Comparison of ENCODE assay signal across 12 mouse cellular contexts in genomic region chr17:26844371-26844851, GRCm38 (mm10). TPM values are rescaled to one million over a fixed set of nuclear protein-coding genes. Genes with fewer than 3 reads are reported as not detected.
DNase-seq lines count a peak whose midpoint lies in the region; ATAC-seq and TF ChIP-seq lines count a peak whose summit lies in the region.
"Had no signal": no experiment of that assay in that cellular context is flagged by ENCODE, and none has a peak within 500 bp of the region (broad histone marks: within the 10 kb centered on the region; RNA-seq: fewer than 3 reads in every experiment).

No protein-coding gene starts in this region.

- WGBS in hindbrain, embryonic 10.5 days = under 1% methylated on average over 36 of the region's 36 CpGs
- 1% methylated on average over 36 of the region's 36 CpGs for WGBS in hindbrain, embryonic 16.5 days
- 5% methylated on average over 36 of the region's 36 CpGs for WGBS in spleen, adult 2 months
- WGBS in heart, embryonic 15.5 days = under 1% methylated on average over 36 of the region's 36 CpGs

- no peak overlapping the region for H3K9ac ChIP-seq in hindbrain, embryonic 16.5 days (ENCODE audit: low read depth, low read length)
- peak overlapping the region; percentile 71 for H3K9ac ChIP-seq in heart, embryonic 15.5 days

- peak; percentile 56 for DNase-seq in hindbrain, embryonic 10.5 days (ENCODE audit: low spot score)
- no peak for DNase-seq in spleen, adult 2 months (ENCODE audit: low read depth in 1 of 2, low spot score in 2 of 2)
- DNase-seq in spleen, postnatal 14 days (ENCODE audit: low spot score in 2 of 2) = no peak
- DNase-seq in right cerebral cortex, adult 18-20 months = no peak
- DNase-seq in urinary bladder, adult 18-20 months (ENCODE audit: low spot score in 2 of 2) = no peak
- DNase-seq in adrenal gland, adult 2 months = no peak
- DNase-seq: adrenal gland, postnatal 36 days; layer of hippocampus, adult 9-11 months had no signal

- peaks cover 98% of the 10 kb centered on the region for H3K27me3 ChIP-seq in hindbrain, embryonic 10.5 days (ENCODE audit: insufficient read depth, poor library complexity, severe bottlenecking)
- H3K27me3 ChIP-seq in hindbrain, embryonic 16.5 days (replicated peaks; ENCODE audit: control insufficient read depth, insufficient read depth, low read length) = peaks cover 67% of the 10 kb centered on the region
- H3K27me3 ChIP-seq in spleen, adult 2 months (ENCODE audit: control insufficient read depth, insufficient read depth, low read length) = peaks cover 35% of the 10 kb centered on the region
- H3K27me3 ChIP-seq in heart, embryonic 15.5 days = peaks cover 67% of the 10 kb centered on the region

- no peak overlapping the region for H3K27ac ChIP-seq in hindbrain, embryonic 10.5 days
- no peak overlapping the region for H3K27ac ChIP-seq in hindbrain, embryonic 16.5 days (ENCODE audit: low read depth, low read length)
- H3K27ac ChIP-seq in spleen, adult 2 months (ENCODE audit: insufficient read depth, low read length) = peak overlapping the region; percentile 70
- peak overlapping the region; percentile 86 for H3K27ac ChIP-seq in heart, embryonic 15.5 days

- no peaks in the 10 kb centered on the region for H3K9me3 ChIP-seq in hindbrain, embryonic 10.5 days
- no peaks in the 10 kb centered on the region for H3K9me3 ChIP-seq in hindbrain, embryonic 16.5 days (ENCODE audit: control insufficient read depth, low read length)
- no peaks in the 10 kb centered on the region for H3K9me3 ChIP-seq in heart, embryonic 15.5 days (replicated peaks)

- no peak overlapping the region for H3K4me2 ChIP-seq in hindbrain, embryonic 16.5 days (ENCODE audit: low read length)
- peak overlapping the region; percentile 69 for H3K4me2 ChIP-seq in heart, embryonic 15.5 days

- peak overlapping the region; percentile 29; the same call in 1 of the 2 replicates for H3K4me3 ChIP-seq in hindbrain, embryonic 10.5 days
- H3K4me3 ChIP-seq in hindbrain, embryonic 16.5 days (ENCODE audit: low read length) = no peak overlapping the region
- H3K4me3 ChIP-seq in spleen, adult 2 months (ENCODE audit: extremely low read depth, insufficient read depth, insufficient read length) = peak overlapping the region; percentile 40; the same call in 1 of the 2 replicates
- H3K4me3 ChIP-seq in heart, embryonic 15.5 days = peak overlapping the region; percentile 73

- peaks cover 18% of the 10 kb centered on the region for H3K4me1 ChIP-seq in hindbrain, embryonic 10.5 days (replicated peaks)
- no peaks in the 10 kb centered on the region for H3K4me1 ChIP-seq in hindbrain, embryonic 16.5 days (ENCODE audit: control insufficient read depth, insufficient read depth, low read depth, low read length)
- H3K4me1 ChIP-seq in spleen, adult 2 months (ENCODE audit: control insufficient read depth, insufficient read depth, insufficient read length) = peaks cover 2% of the 10 kb centered on the region
- H3K4me1 ChIP-seq in heart, embryonic 15.5 days (replicated peaks) = peaks cover 7% of the 10 kb centered on the region

- ATAC-seq in hindbrain, embryonic 16.5 days = no peak
- ATAC-seq in heart, embryonic 15.5 days (replicated peaks; ENCODE audit: insufficient number of reproducible peaks, insufficient read depth, low FRiP score, low read depth) = no peak

- no peak for TF ChIP-seq POLR2A in spleen, adult 2 months (IDR thresholded peaks at IDR 0.05; ENCODE audit: low read depth, low read length)

- TF ChIP-seq CTCF in spleen, adult 2 months (IDR thresholded peaks at IDR 0.05; ENCODE audit: extremely low read depth, insufficient read depth, insufficient read length, insufficient replicate concordance) = no peak

- no peaks in the 10 kb centered on the region for H3K36me3 ChIP-seq in hindbrain, embryonic 10.5 days
- H3K36me3 ChIP-seq in hindbrain, embryonic 16.5 days (ENCODE audit: control insufficient read depth, insufficient read depth, low read length) = no peaks in the 10 kb centered on the region
- no peaks in the 10 kb centered on the region for H3K36me3 ChIP-seq in spleen, adult 2 months (ENCODE audit: control insufficient read depth, insufficient read depth, low read length)
- H3K36me3 ChIP-seq in heart, embryonic 15.5 days = no peaks in the 10 kb centered on the region

RNA-seq across cellular contexts. Expression of gene Nkx2-5, which starts 0.4 kb away (rescaled TPM):
- 0.21 TPM in 1 of 2 replicates, not detected in the other for polyA plus RNA-seq in hindbrain, embryonic 10.5 days (2016; fragmentation: Nextera tagmentation; extraction: Ambion mirVana)
- not detected in 2 replicates for polyA plus RNA-seq in hindbrain, embryonic 16.5 days (2015; fragmentation: Nextera tagmentation; extraction: Ambion mirVana)
- 19.8 and 34.6 TPM in 2 replicates for polyA plus RNA-seq in spleen, adult 2 months (2012; rRNA removed)
- polyA plus RNA-seq in heart, embryonic 15.5 days (2015; fragmentation: Nextera tagmentation; extraction: Ambion mirVana) = 131 and 147 TPM in 2 replicates
- not detected for total RNA-seq in adrenal gland, adult 2 months (2021)
- polyA plus RNA-seq in adrenal gland, adult 2 months (2012; rRNA removed) = 0.16 and 0.26 TPM in 2 replicates
- total RNA-seq: adrenal gland, postnatal 36 days; monocyte, adult 5-6 weeks had no signal
- polyA plus RNA-seq: cortical plate, adult 2 months had no signal

Comparison
In these comparisons a context has a peak if more than half of its experiments do, and no peak if none do; other contexts are left out.
1. H3K27ac ChIP-seq: peak in spleen, adult 2 months (single experiment) and heart, embryonic 15.5 days (single experiment); none in hindbrain, embryonic 10.5 days (single experiment) and hindbrain, embryonic 16.5 days (single experiment).
2. RNA of gene Nkx2-5, which starts 0.4 kb away (polyA plus RNA-seq): 131 to 147 TPM in heart, embryonic 15.5 days and 19.8 to 34.6 TPM in spleen, adult 2 months; 0.16 to 0.26 TPM in adrenal gland, adult 2 months, 0.21 TPM in hindbrain, embryonic 10.5 days and not detected in hindbrain, embryonic 16.5 days; every median in the first group is over 10 times any median in the second.